Mouse (Mus musculus): Measurements from ENCODE around the gene Trim65. TPM values are rescaled to one million over a fixed set of nuclear protein-coding genes. Genes with fewer than 3 reads are reported as not detected.
A peak's percentile ranks its signal among the peaks of the same experiment; 100 is the strongest.

Trim65 gene
- total RNA-seq, 2 experiments from 2014 or later = 7.3 to 8.2 TPM

DNA sequence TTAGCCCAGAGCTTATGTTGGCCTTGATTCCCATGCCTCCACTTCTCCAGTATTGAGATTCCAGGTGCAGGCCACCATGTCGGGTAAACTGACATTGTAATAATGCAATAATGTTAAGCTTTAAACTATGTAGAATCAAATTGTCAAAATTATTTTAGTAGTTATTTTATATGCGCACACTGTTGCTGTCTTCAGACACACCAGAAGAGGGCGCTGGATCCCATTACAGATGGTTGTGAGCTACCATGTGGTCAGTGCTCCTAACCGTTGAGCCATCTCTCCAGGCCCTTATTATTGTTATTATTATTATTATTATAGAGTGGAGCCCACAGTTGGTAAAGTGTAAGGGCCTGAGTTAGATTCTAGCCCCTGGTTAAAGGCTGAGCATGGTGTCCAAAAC is 19.9 kb downstream of the Trim65 start:
- intact Hi-C loops (cut with DNase I) = loop anchor here (2.0 kb wide), 1 partner anchor 18 kb away; no protein-coding TSS in a partner anchor
- no peak for DNase-seq

DNA sequence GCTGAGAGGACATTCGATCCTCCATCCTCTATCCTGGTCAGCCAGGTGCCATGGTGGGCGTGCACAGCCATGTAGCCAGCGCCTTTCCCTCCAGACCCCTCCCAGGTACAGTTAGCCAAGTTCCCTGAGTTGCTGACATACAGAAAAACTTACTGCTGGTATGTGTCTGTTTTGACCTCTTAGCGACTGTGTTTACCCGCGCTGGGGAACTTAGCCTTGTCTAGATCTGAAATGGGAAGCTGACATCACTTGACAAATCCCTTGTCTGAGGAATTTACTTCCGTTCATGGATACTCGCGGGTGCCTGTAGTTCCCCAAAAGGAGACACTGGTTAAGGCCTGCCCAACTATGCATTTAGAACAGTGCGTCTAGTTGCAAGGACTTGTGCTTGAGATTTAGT is 20.4 kb downstream of the Trim65 start:
- intact Hi-C loops (cut with DNase I) = loop anchor here (1.0 to 2.0 kb wide), 2 partner anchors 18 to 22 kb away; no protein-coding TSS in a partner anchor
- no peak for DNase-seq

DNA sequence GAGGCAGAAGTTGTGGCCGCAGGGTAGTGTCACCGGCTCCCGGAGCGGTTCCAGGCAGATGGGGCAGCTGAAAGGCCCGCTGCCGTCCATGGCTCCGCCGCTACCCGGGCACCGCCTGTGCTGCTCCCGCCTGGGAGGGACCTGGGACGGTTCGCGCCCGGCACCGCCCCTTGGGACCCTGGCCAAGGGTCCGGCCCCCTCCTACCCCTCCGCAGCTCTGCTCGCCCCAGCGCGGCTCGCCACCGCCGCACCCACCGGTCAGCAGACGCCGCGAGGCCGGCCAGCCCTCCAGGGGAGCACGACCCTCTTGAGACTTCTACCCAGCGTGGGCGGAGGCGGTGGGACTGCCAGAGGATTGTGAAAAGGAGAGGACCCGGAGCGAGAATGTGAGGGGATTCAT is 20.8 kb downstream of the Trim65 start:
- intact Hi-C loops (cut with DNase I) = loop anchor here (1.0 to 2.0 kb wide), 2 partner anchors 19 to 22 kb away; no protein-coding TSS in a partner anchor
- DNase-seq = peak; percentile 92 to 94

DNA sequence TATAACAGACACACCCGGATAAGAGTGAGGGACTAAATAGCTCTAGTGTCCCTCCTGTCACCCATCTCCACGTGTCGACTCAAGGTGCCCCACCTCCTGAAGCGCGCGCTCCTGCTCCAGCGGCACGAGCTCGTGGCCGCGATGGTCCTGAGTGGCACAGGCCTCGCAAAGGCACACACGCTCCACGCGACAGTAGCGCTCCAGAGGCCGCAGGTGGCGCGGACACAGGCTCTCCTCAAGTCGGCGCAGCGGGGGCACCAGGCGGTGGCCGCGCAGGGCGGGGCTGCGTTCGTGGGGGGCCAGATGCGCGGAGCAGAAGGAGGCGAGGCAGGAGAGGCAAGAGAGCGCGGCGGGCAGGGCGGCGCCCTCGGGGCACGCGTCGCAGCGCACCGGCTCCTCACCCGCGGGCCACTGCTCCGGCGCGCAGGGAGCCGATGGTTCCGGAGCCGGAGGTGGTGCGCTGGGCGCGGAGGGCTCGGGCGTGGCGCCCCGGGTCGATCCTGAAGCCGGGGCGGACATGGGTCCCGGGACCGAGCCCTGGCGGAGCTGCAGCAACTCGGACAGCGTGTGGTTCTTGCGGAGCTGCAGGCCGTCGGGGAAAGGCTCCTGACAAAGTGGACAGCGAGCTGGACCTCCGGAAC is 21.4 kb downstream of the Trim65 start:
- intact Hi-C loops (cut with DNase I) = loop anchor here (1.0 to 2.0 kb wide), 2 partner anchors 19 to 21 kb away; no protein-coding TSS in a partner anchor
- DNase-seq = peak; percentile 57 to 65

DNA sequence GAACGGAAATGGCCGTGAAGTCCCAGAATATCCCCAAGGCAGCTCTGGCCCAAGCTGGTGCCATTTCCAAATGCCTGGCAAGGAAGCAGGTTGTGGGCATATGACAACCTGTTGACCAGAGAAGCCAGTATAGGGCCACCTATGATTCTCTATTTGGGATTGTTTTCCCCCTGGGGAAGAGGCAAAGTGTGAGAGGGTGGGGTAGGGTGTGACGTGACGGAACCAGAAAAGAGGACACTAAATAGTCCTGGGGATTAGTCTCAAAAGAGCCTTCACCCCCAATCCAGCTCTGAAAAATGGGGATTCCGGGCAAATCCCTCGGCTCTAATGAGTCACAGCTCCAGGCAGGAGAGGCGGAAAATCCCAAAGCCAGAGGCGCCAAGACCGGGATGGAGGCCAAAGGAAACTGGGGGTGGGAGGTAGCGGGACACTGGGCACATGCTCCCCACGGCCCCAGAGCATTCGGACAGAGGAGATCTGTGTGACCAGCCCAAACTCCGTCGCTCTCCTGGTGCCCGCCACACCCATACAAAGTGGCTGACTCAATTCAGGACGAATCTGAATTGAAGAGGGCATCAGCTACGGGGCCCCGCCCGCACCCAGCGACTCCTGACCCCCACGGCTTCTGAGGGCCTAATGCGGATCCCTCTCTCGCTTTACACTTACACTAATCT is 22.3 kb downstream of the Trim65 start:
- intact Hi-C loops (cut with DNase I) = no loop called here
- peak; percentile 82 to 85 for DNase-seq

DNA sequence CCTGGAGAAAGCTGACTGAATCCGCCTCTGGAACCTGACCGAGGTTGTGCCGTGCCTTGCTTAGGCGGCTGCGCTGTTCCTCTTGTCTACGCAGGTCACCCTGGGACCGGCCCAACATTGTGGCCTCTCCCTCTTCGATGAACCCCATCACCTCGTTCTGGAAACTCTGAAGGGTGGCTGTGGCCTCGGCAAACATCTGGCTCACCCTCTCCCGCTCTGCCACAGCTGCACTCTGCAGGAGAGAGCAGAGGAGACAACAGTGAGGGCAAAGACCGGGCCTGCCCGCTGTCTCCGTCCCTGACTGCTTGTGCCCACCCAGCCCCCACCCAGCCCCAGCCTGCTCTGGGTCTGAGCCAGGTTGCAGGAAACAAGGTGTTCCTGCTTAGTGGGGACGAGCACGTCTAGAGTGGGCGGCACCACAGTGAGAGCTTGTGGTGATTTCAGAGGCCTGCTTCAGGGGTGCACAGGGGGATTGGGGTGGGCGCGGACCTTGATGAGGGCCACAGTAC is 23.1 kb downstream of the Trim65 start:
- intact Hi-C loops (cut with DNase I) = no loop called here
- DNase-seq = peak; percentile 26 to 49

DNA sequence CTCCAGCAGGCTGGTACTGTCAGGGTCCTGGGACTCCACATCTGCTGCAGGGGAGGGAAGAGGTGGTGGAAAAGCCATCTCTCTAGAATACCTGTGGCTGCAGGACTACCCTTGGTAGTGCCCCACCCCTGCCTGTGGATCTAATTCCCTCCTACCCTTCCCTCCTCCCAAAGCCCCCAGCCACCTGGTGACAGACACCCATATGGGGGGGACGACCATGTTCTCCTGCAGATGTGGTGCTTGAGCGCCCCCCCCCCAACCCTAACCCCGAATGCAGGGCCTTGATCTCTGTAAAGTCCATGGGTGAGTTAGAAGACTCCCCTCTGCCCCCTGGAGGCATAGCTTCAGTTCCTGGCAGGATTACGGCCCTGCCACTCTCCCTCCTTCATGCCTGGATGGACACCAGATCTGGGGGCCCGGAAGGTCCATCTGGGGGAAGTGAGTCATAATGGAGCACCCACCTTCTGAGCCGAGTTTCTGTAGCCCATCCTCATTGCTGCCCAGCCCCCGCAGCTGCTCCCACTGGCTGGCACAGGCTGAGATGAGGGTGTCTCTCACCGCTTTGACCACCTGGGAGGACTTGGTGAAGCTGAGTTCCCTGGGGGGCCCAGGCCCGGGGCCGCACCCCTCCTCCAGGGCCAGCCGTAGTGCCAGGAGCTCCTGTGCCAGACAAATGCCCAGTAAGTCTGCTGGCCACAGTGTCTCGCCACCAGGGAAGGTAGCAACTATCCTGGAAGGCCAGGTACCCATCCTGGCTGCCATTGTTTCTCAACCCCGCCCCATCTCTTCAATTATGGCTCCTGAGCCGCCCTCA is 23.8 kb downstream of the Trim65 start:
- intact Hi-C loops (cut with DNase I) = no loop called here
- peak in 1 of 2 experiments; percentile 38 for DNase-seq

DNA sequence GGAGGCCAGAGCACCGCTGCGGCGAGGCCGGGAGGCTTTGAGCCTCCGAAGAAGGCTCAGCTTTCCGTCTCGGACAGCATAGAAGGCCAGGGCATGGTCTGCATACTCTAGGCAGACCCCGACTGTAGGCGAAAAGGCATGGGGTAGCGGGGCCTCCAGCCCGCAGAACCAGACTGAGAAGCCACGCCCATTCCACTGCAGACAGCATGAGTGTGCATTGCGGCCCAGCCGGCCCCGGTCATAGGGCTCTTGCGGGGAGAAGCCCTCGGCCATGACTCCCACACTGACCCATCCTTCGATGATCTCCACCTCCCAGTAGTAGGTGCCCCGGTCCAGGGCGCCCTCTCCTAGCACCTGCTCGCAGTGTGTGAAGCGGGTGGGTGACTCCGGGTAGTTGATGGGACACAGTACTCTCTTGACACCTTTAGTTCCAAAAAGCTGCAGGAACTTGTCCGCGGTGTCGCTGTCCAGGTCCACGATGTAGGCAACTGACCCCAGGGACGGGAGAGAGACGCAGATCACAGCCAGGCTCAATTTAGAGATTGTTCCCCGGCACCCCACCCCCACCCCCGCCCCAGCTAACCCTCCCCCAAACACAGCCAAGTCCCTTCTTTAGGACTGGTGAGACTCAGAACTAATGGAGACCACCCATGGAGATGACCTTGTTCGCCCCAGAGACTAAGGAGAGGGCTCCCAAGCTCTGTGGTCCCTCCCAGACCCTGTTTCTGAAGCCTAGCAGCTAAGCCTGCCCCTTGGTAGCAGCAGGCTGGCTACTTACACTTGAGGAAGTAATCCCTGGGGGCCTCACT is 24.6 kb downstream of the Trim65 start:
- intact Hi-C loops (cut with DNase I) = no loop called here
- DNase-seq = peak in 1 of 2 experiments; percentile 22

DNA sequence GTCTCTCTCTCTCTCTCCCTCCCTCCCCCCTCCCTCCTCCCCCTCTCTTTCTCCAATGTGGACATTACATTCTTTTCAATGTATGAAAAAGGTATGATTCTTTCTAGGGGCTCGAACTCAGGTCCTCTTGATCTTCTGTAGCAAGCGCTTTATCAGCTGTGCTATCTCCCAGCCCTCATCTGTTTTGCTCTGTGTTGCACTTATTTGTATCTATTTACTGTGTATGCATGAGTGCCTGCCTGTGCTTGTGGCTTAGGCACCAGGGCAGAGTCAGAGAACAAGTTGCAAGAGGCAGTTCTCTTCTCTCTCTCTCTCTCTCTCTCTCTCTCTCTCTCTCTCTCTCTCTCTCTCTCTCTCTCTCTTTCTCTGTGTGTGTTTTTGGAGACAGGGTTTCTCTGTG is 25.9 kb downstream of the Trim65 start:
- no peak for DNase-seq
- intact Hi-C loops (cut with DNase I) = no loop called here

DNA sequence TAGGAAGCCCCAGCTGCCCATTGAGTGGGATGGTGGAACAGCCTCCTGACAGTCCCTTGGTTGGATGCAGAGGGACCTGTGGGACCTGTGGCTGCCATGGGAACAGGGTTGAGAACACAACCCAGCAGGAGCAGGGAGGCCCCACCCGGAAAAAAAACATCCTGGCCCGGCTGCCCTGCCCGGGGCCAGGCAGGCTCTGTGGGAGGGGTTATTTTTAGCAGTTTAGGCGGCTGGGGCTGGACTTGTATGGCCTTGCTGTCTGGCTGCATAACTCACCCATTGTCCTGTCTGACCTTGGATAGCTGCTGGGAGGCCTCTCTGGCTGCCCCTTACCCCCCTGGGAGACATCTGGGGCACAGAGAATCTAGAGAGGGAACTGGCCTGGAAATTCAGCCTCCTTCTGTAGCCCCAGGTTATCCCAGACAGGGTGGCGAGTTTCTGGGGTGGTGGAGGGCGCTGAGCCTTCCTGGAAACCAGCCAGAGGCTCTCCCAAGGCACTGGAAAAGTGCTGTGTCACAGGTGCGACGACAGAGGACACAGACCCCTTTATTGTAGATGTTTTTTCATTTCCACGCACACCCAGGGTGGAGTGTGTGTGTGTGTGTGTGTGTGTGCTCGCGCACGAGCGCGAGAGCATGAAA is 26.8 kb downstream of the Trim65 start:
- peak; percentile 77 to 79 for DNase-seq
- intact Hi-C loops (cut with DNase I) = no loop called here

DNA sequence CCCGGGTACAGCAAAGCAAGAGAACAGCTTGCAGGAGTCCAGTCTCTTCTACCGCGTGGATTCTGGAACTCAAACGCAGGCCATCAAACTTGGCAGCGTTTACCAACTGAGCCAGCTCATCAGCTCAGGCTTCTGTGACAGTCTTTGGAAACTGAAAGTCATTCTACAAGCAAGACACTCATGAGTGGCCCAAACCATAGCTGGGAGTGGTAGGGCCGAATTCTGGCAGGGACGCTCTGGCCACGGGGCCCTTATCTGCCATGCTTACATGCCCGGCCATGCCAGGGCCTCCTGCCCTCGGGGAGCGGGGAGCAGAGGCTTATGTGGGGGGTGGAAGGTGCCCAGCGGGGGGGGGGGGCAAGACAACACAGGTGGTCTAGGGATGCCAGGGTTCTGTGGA is 27.4 kb downstream of the Trim65 start:
- DNase-seq = peak; percentile 39 to 47
- intact Hi-C loops (cut with DNase I) = no loop called here

DNA sequence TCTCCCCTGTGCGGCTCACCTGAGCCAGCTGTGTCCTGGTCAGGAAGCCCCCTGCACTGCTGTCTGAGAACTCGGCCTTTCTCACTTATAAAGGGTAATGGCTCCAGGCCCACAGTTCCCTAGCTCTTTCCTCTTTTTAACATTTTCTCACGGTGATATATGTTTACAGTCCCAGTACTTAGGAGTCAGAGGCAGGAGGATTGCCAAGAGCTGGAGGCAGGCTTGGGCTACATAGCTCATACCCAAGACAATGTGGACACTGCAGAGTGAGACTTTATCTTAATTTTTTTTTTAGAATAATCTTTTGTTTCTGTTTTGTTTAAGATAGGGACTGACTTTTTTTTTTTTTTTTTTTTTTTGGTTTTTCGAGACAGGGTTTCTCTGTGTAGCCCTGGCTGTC is 28.5 kb downstream of the Trim65 start:
- DNase-seq = peak in 1 of 2 experiments; percentile 45
- intact Hi-C loops (cut with DNase I) = no loop called here

DNA sequence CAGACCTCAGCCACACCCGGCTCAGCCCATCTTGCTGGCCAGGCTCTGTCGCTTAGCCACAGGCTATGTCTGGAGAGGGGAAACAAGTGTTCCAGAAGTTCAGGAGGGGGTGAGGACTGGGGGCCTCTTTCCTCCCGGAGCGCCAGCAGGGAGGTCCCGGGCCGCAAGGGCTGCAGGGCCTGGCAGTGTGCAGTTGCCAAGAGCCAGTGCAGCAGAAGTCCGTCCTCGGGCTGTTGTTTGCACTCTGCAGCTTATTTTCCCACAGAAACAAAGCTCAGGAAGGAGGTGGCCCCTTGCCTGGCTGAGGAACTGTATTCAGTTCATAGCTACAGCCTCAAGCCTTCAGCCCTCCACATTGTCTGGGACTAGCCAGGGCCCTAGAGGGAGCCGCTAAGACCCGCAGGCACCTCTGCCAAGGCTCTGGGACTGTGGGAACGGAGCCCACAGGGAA is 29.0 kb downstream of the Trim65 start:
- peak; percentile 77 to 82 for DNase-seq
- intact Hi-C loops (cut with DNase I) = no loop called here

DNA sequence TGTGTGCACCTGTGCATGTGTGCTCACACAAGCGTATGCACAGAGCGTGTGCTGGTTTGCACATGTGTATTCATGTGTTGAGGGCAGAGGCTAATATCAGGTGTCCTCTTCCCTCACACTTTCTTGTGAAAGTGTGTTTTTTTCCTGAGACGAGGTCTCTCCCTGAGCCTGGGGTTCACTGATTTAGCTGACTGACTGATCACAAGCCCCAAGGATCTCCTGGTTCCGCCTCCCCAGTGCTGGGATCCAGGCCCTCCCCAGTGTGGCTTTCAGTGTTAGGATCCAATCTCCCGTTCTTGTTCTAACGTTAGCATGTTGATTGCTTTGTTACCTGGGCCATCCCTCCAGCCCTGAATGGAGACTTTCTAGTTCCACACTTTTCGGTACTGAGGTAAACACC is 30.1 kb downstream of the Trim65 start:
- intact Hi-C loops (cut with DNase I) = no loop called here
- no peak for DNase-seq

DNA sequence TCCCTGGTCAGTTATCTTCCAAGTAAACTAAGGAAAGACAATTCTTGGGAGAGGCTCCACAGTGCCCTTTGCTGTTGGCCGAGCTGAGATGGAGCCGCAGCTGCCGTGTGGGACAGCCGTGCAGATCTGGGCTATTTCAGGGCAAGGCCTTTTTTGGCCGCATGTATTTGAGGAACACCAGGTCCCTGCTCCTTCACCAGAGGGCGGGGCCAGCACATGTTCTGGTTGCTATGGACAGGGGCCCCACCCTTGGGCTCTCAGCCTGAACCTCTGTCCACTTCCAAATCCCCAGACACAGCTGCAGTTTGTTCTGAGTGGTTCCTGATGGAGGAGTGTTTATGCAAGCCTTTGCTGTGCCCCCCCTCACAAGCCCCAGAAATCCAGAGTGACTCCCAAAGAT is 30.5 kb downstream of the Trim65 start:
- intact Hi-C loops (cut with DNase I) = no loop called here
- peak; percentile 85 to 86 for DNase-seq

DNA sequence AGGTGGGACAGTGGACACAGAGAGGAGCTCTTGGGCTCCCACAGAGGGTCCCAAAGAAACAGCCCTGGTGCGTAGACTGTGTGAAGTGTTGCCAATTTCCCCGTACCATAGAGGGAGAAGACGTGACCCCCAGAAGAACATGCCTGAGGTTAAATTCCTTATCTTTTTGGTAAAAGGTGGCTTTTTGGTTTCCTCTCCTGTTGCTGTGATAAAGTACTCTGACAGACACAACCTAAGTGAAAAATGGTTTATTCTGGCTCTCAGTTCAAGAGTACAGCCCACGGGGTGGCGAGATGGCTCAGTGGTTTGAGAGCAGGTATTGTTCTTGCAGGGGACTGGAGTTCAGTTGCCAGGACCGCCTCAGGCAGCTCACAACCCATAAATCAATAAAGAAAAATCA is 31.5 kb downstream of the Trim65 start:
- intact Hi-C loops (cut with DNase I) = no loop called here
- no peak for DNase-seq

DNA sequence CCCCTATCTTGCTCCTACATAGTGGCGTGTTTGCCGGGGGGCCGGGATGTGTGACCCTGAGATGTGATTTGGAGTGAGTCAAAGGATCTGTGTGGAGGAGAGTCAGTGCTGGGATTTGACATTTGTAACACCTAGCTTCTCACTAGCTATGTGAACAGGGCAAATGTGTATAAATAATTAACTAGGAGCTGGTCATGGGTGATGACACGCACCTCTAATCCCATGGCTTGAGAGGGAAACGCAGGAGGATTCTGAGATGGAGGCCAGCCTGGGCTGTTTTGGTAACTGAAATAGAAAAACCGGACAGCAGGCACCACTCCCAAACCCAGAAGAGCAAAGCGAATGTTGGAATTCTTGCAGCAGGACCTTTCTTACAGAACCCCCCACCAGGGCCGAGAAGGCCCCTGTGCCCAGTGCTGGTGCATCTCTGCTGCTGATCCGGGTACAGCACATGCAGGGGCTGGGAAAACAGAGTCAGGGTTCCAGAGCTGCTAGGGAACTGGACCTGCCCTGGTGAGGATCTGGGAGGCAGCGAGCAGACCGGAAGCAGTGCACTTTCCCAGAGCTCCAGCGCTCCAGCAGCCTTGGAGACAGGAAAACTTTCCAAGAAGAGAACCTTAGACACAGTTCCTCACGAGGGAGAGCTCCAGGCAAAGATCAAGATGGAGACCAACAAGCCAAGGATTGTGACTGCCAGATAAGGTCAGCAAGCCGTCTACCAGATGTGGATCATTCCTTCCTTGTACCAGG is 32.0 kb downstream of the Trim65 start:
- DNase-seq = peak; percentile 48 to 49
- intact Hi-C loops (cut with DNase I) = no loop called here

DNA sequence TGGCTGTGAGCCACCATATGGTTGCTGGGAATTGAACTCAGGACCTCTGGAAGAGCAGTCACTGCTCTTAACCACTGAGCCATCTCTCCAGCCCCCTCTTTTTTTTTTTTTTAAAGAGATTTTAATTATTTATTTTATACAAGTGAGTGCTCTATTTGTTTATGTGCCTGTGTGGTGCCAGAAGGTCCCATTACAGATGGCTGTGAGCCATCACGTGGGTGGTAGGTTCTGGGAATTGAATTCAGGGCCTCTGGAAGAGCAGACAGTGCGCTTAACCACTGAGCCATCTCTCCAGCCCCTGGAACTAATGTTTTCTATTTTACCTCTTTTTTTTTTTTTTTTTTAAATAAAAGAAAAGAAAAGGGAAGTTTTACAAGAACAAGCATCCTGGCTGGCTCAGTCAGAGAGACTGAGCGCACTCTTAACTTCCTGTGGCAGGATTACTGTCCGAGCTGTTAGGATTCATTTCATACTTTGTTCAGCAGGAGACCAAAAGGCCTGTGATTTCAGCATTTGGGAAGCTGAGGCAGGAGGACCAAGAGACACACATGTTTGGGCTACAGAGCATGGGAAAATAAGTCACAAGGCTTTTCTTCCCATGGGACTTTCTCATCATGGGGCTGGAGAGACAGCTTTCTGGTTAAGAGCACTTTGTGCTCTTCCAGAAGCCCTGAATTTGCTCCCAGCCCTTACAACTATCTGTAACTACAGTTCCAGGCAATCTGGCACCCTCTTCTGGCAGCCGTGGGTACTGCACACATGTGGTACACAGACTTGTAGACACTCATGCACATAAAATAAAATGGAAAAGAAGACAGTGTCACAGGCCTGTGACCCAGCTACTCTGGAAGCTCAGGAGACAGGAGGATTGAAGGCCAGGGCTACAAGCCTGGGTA is 34.5 kb downstream of the Trim65 start:
- DNase-seq = peak in 1 of 2 experiments; percentile 55
- intact Hi-C loops (cut with DNase I) = no loop called here
